Mouse (Mus musculus): ENCODE results near the gene Vangl1. TPM values are rescaled to one million over a fixed set of nuclear protein-coding genes. Genes with fewer than 3 reads are reported as not detected.

The Vangl1 gene
- polyA plus RNA-seq, 1 experiment from 2014 or later, result 21.1 TPM

GRCm38 (mm10) chr3:102125546-102125945, 78.9 kb downstream of the Vangl1 start:
- Histone ChIP-seq H3K4me1 (ENCODE audit: insufficient read depth, low read length) (no peaks in the 10 kb centered on the region), H3K27ac (ENCODE audit: low read length) (no peak overlapping the region), H3K36me3 (ENCODE audit: insufficient read depth, low read length) (no peaks in the 10 kb centered on the region), H3K9ac (replicated peaks; ENCODE audit: low read length) (no peak overlapping the region), H3K9me3 (ENCODE audit: low read length) (no peaks in the 10 kb centered on the region), H3K4me3 (ENCODE audit: low read length) (no peak overlapping the region), H3K4me2 (replicated peaks; ENCODE audit: low read depth, low read length) (no peak overlapping the region), H3K27me3 (ENCODE audit: insufficient read depth, low read length) (no peaks in the 10 kb centered on the region)
- ATAC-seq (ENCODE audit: low FRiP score, low TSS enrichment), result no peak
- 83% methylated on average over 1 of the region's 1 CpGs for WGBS

- H3K36me3 ChIP-seq (ENCODE audit: insufficient read depth, low read length), result no peaks in the 10 kb centered on the region
- H3K9me3 ChIP-seq (ENCODE audit: low read length), result no peaks in the 10 kb centered on the region
- no peaks in the 10 kb centered on the region for H3K4me1 ChIP-seq (ENCODE audit: insufficient read depth, low read length)
- no peak for ATAC-seq (ENCODE audit: low FRiP score, low TSS enrichment)
- no peak overlapping the region for H3K9ac ChIP-seq (replicated peaks; ENCODE audit: low read length)
- no peak overlapping the region for H3K4me2 ChIP-seq (replicated peaks; ENCODE audit: low read depth, low read length)
- no peaks in the 10 kb centered on the region for H3K27me3 ChIP-seq (ENCODE audit: insufficient read depth, low read length)
- no peak overlapping the region for H3K27ac ChIP-seq (ENCODE audit: low read length)
- WGBS, result 69% methylated on average over 6 of the region's 6 CpGs
- no peak overlapping the region for H3K4me3 ChIP-seq (ENCODE audit: low read length)
Measured at GRCm38 (mm10) chr3:102123654-102124053, 80.8 kb downstream of the Vangl1 start.

DNA sequence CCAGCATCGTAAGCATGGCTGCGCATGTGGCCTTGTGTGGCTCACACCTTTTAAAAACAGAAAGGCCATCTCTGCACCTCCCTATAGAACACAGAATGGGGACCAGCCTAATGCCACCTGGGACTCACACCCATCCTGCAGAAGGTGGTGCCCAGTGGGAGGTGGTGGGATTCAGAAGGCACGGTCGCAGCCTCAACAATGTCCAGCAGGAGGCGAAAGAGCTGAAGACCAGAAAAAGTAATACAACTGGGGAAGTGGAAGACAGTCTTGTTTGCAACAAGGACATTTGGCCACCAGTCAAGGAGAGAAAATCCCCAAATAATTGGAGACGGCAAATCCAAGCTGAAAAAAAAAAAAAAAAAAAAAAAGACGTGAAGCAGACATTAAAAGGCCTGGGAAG, 82.4 kb downstream of the Vangl1 start:
- H3K36me3 ChIP-seq (ENCODE audit: insufficient read depth, low read length), result no peaks in the 10 kb centered on the region
- H3K27ac ChIP-seq (ENCODE audit: low read length), result no peak overlapping the region
- 82% methylated on average over 7 of the region's 7 CpGs for WGBS
- H3K27me3 ChIP-seq (ENCODE audit: insufficient read depth, low read length), result no peaks in the 10 kb centered on the region
- no peaks in the 10 kb centered on the region for H3K4me1 ChIP-seq (ENCODE audit: insufficient read depth, low read length)
- no peak overlapping the region for H3K9ac ChIP-seq (replicated peaks; ENCODE audit: low read length)
- H3K9me3 ChIP-seq (ENCODE audit: low read length), result no peaks in the 10 kb centered on the region
- no peak for ATAC-seq (ENCODE audit: low FRiP score, low TSS enrichment)
- no peak overlapping the region for H3K4me3 ChIP-seq (ENCODE audit: low read length)
- H3K4me2 ChIP-seq (replicated peaks; ENCODE audit: low read depth, low read length), result no peak overlapping the region

- Histone ChIP-seq H3K36me3 (ENCODE audit: insufficient read depth, low read length) (no peaks in the 10 kb centered on the region), H3K27ac (ENCODE audit: low read length) (no peak overlapping the region), H3K9me3 (ENCODE audit: low read length) (no peaks in the 10 kb centered on the region), H3K27me3 (ENCODE audit: insufficient read depth, low read length) (no peaks in the 10 kb centered on the region), H3K4me2 (replicated peaks; ENCODE audit: low read depth, low read length) (no peak overlapping the region), H3K4me1 (ENCODE audit: insufficient read depth, low read length) (no peaks in the 10 kb centered on the region), H3K9ac (replicated peaks; ENCODE audit: low read length) (no peak overlapping the region), H3K4me3 (ENCODE audit: low read length) (no peak overlapping the region)
- no peak for ATAC-seq (ENCODE audit: low FRiP score, low TSS enrichment)
Measured at GRCm38 (mm10) chr3:102120947-102121346, 83.5 kb downstream of the Vangl1 start.

- no peaks in the 10 kb centered on the region for H3K36me3 ChIP-seq (ENCODE audit: insufficient read depth, low read length)
- no peak overlapping the region for H3K27ac ChIP-seq (ENCODE audit: low read length)
- H3K4me3 ChIP-seq (ENCODE audit: low read length), result no peak overlapping the region
- H3K4me1 ChIP-seq (ENCODE audit: insufficient read depth, low read length), result peaks cover 8% of the 10 kb centered on the region; the same call in 1 of the 2 replicates
- no peak overlapping the region for H3K4me2 ChIP-seq (replicated peaks; ENCODE audit: low read depth, low read length)
- ATAC-seq (ENCODE audit: low FRiP score, low TSS enrichment), result no peak
- WGBS, result 77% methylated on average over 7 of the region's 7 CpGs
- no peaks in the 10 kb centered on the region for H3K9me3 ChIP-seq (ENCODE audit: low read length)
- H3K27me3 ChIP-seq (ENCODE audit: insufficient read depth, low read length), result no peaks in the 10 kb centered on the region
- no peak overlapping the region for H3K9ac ChIP-seq (replicated peaks; ENCODE audit: low read length)
Measured at GRCm38 (mm10) chr3:102111979-102112599, 92.4 kb downstream of the Vangl1 start.

DNA sequence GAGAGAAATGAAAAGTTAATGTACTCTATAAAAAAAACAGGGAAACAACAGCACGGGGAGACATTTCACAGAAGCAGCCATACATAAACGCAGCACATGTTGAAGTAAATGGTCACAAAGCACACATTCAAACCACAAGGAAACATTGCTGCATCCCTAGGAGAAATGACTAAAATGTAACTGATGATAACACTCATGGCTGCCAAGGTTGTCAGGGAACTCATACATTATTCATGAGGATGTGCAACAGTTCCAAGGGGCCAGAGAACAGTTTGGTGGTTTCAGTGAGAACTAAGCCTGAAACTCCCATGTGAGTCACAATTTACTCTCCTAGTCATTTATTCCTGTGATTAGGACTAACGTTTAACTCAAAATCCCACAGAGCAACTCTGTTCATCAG, 96.3 kb downstream of the Vangl1 start:
- Histone ChIP-seq H3K4me2 (replicated peaks; ENCODE audit: low read depth, low read length) (no peak overlapping the region), H3K36me3 (ENCODE audit: insufficient read depth, low read length) (no peaks in the 10 kb centered on the region), H3K27me3 (ENCODE audit: insufficient read depth, low read length) (no peaks in the 10 kb centered on the region), H3K4me3 (ENCODE audit: low read length) (no peak overlapping the region), H3K9ac (replicated peaks; ENCODE audit: low read length) (no peak overlapping the region), H3K27ac (ENCODE audit: low read length) (no peak overlapping the region), H3K9me3 (ENCODE audit: low read length) (no peaks in the 10 kb centered on the region), H3K4me1 (ENCODE audit: insufficient read depth, low read length) (peaks cover 8% of the 10 kb centered on the region; the same call in 1 of the 2 replicates)
- 67% methylated on average over 3 of the region's 3 CpGs for WGBS
- no peak for ATAC-seq (ENCODE audit: low FRiP score, low TSS enrichment)

DNA sequence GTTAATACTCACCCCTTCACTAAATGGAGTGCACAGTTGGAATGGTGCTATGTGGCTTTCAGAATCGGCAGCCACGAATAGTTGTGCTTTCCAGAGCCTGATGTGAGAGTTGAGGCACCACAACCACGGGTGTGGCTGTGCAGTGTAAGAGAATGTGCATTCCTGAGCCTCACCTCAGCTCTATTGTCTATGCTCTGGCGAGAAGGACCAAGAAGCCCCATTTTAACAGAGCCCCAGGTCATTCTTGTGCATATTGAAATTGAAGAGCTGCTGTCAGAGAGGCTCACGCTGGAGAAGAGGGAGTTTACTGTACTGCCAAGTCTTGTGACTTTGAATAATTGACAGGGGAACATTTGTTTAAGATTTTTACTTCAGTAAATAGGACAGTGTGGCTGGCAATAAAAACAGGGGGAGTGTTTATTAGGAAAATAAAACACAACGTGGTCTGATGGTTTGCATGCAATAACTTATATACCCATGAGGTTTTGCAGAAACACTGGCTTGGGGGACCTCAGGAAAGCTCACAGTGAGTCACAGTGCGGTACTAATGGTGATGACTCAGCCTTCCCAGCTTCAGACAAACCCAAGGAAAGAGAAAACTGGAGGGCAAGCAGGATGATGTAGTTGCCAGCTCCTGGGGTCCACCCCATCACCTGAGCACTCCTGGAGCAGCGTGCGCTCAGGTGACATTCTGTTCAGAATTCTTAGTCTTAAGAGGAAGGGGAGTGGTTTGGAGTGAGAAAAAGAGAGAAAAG, 100.5 kb downstream of the Vangl1 start:
- H3K9ac ChIP-seq (replicated peaks; ENCODE audit: low read length), result no peak overlapping the region
- H3K9me3 ChIP-seq (ENCODE audit: low read length), result no peaks in the 10 kb centered on the region
- no peaks in the 10 kb centered on the region for H3K4me1 ChIP-seq (ENCODE audit: insufficient read depth, low read length)
- 58% methylated on average over 9 of the region's 9 CpGs for WGBS
- no peaks in the 10 kb centered on the region for H3K27me3 ChIP-seq (ENCODE audit: insufficient read depth, low read length)
- no peak overlapping the region for H3K4me3 ChIP-seq (ENCODE audit: low read length)
- no peaks in the 10 kb centered on the region for H3K36me3 ChIP-seq (ENCODE audit: insufficient read depth, low read length)
- no peak overlapping the region for H3K4me2 ChIP-seq (replicated peaks; ENCODE audit: low read depth, low read length)
- ATAC-seq (ENCODE audit: low FRiP score, low TSS enrichment), result no peak
- H3K27ac ChIP-seq (ENCODE audit: low read length), result no peak overlapping the region

Other genes starting within 250 kb of the Vangl1 start
- 0.06 TPM in 1 of 2 replicates, not detected in the other for gene Nhlh2, start 194.6 kb downstream of the Vangl1 start, polyA plus RNA-seq (2015; fragmentation: Nextera tagmentation; extraction: Ambion mirVana)
- 3.1 and 3.6 TPM in 2 replicates for gene Casq2, start 118.3 kb downstream of the Vangl1 start, polyA plus RNA-seq (2015; fragmentation: Nextera tagmentation; extraction: Ambion mirVana)

Measured in kidney, embryonic 16.5 days (tissue).